Mouse (Mus musculus) c-Kit-positive CD71-positive TER-119-positive erythroid progenitor cells, embryonic 14.5 days (primary cell): ENCODE data around the gene Lypd4.
A peak's percentile ranks its signal among the peaks of the same experiment; 100 is the strongest.
"Not testable (repeated sequence)": the region's sequence is repeated elsewhere in the genome, so short reads cannot be mapped to it uniquely, and the experiment has no call there.

ENCODE experiments used
- DNase-seq: peaks from one replicate; pipeline ENCODE4 v3.0.0-alpha.2; 2013; ENCODE audit warnings: low spot score

Lypd4 gene

GRCm38 (mm10) chr7:24850162-24850561 is 19.6 kb downstream of the Lypd4 start:
- DNase-seq, result no peak

- DNase-seq, result not testable (repeated sequence)
Observed at GRCm38 (mm10) chr7:24846576-24846975, 23.2 kb downstream of the Lypd4 start.

- peak; percentile 46 for DNase-seq
Observed at GRCm38 (mm10) chr7:24845713-24846112, 24.0 kb downstream of the Lypd4 start.

GRCm38 (mm10) chr7:24845181-24845580 is 24.6 kb downstream of the Lypd4 start:
- DNase-seq, result no peak

- DNase-seq, result no peak
Observed at GRCm38 (mm10) chr7:24844144-24844543, 25.6 kb downstream of the Lypd4 start.

- DNase-seq, result no peak
Observed at GRCm38 (mm10) chr7:24841009-24841408, 28.7 kb downstream of the Lypd4 start.

- no peak for DNase-seq
Observed at GRCm38 (mm10) chr7:24840331-24840730, 29.4 kb downstream of the Lypd4 start.

GRCm38 (mm10) chr7:24839410-24839808 is 30.3 kb downstream of the Lypd4 start:
- no peak for DNase-seq

- DNase-seq, result not testable (repeated sequence)
Observed at GRCm38 (mm10) chr7:24838732-24839409, 30.9 kb downstream of the Lypd4 start.

GRCm38 (mm10) chr7:24827181-24827580 is 42.6 kb downstream of the Lypd4 start:
- no peak for DNase-seq

- no peak for DNase-seq
Observed at GRCm38 (mm10) chr7:24824452-24824851, 45.3 kb downstream of the Lypd4 start.

GRCm38 (mm10) chr7:24817502-24817901 is 52.2 kb downstream of the Lypd4 start:
- peak; percentile 75 for DNase-seq
